Mouse (Mus musculus) common myeloid progenitor, adult 5-6 weeks (primary cell): ENCODE results near the gene Rcc2. TPM values are rescaled to one million over a fixed set of nuclear protein-coding genes. Genes with fewer than 3 reads are reported as not detected.
A peak's percentile ranks its signal among the peaks of the same experiment; 100 is the strongest.

Experiments used
- ATAC-seq: replicated peaks from 2 replicates; pipeline ENCODE4 v1.8.0; 2016; ENCODE audit warnings: low read depth, mild to moderate bottlenecking, moderate TSS enrichment, inconsistent platforms; ENCODE audit not compliant: poor library complexity, severe bottlenecking
- total RNA-seq: library from RNA; stranded (forward); fragments of 200-1000, 187-1606 nt; gene quantifications from 2 replicates; pipeline ENCODE4 v1.2.3, GENCODE M21; 2017

The Rcc2 gene
- 149 and 161 TPM in 2 replicates for total RNA-seq

- no peak for ATAC-seq
Measured at GRCm38 (mm10) chr4:140700269-140701018, at the start of gene Rcc2. Gene Rcc2, plus strand, starts transcription at chr4:140700541.

DNA sequence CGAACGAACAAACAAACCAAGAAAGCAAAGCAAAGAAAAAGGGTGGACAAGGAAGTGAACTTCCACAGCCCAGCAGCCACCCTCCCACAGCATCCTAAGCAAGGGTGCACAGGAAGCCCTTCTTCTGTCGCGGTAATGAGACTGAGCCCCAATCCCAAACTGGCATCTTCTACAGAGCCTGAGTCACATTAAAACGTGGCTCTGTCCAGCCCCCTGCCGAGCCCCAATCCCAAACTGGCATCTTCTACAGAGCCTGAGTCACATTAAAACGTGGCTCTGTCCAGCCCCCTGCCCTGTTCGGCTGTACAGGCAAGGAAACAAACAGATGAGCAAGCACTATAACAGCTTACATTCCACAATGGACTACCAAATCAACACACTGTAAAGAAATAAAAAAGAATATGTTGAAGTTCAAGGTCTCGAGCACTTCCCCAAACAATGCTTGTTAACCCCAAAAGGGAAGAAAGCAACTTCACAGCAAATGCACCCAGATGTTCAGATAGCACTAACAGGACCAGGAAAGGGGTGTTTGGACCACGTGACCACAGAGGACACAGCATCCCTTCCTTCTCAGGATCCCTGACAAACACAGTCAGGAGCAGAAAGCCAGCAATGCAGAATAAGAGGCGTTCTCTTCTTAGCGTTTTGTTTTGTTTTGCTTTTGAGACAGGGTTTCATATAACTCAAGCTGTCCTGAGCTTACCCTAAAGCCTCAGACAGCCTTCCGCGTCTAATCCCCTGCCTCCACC is 46.3 kb upstream of the Rcc2 start:
- peak; percentile 36 for ATAC-seq

- no peak for ATAC-seq
Measured at GRCm38 (mm10) chr4:140654798-140655197, 45.5 kb upstream of the Rcc2 start.

DNA sequence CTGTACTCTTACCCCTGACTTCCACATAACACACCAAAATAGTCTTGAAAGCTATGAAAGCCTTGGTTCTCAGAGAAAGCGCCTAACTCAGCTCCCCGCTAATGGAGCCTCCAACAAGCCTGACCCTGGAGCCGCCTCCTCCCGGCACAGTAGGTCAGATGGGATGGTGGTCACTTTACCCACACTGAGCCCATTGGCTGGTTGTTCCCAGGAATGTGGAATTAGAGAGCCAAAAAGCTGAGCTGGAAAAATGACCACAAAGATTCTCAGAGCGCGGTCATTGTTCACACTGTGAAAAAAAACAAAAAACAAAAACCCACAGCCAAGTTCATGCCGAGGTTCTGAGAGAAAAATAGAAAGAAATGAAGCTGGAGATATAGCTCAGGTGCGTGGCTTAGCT is 43.8 kb upstream of the Rcc2 start:
- ATAC-seq = no peak

DNA sequence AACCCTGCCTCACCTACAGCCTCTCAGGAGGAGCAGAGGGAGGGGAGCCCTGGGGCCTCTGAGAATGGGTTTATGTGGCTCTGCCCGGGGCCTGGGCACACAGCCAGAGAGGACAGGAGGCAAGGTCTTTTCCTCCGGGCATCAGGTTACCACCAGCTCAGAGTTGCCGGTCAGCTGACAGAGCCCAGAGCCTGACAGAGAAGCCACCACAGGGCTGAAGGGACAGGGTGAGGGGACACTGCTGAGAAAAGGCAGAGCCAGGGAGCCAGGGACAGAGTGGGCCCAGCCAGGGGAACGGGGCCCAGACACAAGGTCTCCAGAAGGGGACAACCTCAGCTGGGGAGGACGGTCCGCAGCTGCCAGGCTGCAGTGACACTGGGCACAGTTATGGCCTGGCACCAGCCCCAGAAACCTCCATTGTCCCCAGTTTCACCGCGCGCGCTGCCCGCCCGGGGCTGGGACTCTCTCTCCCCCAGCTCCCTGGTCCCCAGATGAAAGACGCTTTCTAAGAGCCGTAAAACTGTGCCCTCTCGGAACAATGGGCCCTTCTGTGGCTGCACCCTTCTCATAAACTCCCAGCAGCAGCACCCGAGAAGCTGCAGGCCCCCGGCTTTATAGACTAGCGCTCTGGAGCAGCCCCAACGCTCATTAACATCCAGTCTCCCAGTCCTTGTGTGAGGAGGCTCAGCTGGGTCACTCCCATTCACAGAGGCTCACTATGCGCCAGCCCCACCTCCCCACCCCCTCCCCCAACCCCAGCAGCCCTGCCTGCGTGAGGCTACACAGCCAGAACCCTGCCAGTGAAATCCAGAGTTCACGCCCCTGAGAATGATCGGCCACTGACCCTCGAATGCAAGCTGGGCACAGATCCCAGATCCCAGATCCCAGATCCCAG is 42.4 kb upstream of the Rcc2 start:
- no peak for ATAC-seq

DNA sequence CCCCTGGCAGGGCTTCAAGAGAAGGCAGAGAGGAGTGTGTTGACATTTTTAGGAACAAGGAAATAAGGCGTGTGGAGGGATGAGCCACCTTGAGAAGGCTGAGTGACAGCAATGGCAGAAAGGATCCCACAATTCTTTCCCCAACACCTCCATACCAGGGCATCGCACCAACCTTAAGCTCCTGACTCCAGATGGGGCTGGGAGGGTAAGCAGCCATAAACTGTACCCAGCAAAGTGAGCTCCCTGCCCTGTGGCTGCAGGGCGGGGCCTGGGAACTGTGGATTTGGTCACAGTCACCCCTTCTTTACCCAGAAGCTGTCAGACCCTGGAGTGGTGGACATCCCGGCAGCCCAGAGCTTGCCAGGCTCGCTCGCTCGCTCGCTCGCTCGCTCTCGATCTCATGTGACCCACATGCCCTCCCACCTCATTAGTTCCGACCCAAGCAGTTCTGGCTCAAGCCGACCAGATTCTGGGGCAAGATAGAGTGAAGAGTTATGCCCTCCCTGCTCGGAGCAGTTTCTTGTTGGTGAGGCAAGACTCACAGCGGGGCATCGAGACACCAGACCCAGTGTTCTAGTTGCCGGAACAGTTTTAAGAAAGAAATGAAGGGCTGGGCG is 38.8 kb upstream of the Rcc2 start:
- ATAC-seq = peak; percentile 27

DNA sequence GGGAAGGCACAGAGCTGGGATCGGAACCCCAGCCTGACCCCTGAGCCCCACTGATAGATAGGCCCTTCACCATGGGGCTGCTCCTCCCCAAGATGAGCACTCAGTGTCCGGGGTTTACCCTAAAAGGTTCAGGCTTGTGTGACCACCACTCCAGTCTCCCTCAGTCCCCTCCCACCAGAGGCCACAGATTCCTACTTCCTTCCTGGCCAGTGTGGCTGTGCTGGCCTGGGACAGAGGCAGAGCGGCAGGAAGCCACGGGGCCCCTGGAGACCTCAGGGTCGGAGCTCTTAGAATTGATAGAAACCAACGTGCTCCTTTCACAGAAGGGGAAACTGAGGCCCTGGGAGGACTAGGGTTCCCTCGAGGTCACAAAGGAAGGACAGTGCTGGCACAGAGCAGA is 37.9 kb upstream of the Rcc2 start:
- peak; percentile 50 for ATAC-seq

DNA sequence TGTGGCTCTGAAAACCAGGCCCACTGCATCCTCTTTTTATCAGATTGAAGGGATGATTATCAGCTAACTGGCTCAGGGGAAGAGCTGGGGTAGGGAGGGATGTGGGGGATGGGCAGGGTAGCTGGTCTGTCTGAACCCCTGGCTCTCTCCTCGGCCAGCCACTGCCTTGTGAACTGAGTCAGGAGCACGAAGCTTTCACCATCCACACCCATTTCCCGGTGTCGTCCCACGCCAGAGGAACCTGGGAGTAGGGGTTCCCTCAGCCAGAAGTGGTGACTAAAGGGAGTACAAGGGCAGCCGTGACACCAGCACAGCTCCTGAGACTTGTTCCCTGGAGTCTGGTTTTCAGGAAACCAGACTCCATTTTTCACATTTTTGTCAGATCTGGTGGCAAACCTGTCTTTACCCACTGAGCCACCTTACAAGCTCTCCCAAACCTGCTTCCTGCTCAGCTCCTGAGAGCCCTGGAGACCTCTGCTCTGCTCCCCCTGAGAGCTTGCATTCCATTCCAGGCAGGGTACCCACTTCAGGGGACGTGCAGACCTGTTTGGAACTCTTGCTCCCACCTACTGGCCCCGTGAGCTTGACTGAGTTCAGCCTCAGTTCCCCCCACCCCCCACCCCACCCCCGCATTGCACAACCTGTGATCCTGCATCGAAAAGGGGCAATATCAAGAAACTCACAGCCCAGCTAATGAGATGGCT is 37.3 kb upstream of the Rcc2 start:
- ATAC-seq = peak; percentile 7; the same call in 1 of the 2 replicates

DNA sequence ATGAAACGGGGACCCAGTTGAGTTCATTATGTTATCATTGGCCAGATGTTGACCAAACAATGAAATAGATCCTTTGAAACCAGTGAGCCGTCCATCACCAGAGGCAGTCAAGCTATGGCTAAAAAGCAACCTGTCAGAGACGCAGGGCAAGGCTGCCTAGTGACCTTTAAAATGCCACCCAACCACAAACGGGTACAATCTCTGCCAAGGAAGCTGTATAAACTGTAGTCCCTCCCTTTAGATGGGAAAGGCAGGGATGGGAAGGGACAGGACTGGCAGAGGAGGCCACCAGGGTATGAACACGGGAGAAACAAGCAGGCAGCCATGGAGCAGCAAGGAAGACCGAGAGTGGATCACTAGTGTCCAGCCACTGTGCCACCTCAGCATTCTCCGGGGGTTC is 35.3 kb upstream of the Rcc2 start:
- ATAC-seq = no peak

DNA sequence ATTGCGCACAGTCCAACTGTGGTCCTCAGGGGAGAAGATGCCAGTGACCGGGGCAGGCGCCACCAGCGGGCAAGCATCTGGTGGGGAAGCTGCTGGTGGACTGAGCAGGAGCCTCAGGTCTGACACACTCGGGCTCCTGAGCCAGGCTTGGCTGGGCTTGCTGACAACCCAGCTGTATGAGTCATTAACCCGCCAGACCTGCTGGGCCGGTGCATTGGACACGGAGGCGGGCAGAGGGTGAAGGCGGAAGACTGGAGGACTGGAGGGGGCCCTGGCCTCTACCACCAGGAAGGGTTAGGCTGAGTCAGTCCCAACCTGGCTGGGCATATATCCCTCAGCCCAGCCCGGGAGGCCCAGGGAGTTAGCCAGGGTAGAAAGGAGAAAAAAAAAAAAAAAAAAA is 34.6 kb upstream of the Rcc2 start, which contains the start of gene Arhgef10l:
Arhgef10l (minus strand) TSS at position 253 of the 400 bp plus-strand sequence.
- no peak for ATAC-seq

DNA sequence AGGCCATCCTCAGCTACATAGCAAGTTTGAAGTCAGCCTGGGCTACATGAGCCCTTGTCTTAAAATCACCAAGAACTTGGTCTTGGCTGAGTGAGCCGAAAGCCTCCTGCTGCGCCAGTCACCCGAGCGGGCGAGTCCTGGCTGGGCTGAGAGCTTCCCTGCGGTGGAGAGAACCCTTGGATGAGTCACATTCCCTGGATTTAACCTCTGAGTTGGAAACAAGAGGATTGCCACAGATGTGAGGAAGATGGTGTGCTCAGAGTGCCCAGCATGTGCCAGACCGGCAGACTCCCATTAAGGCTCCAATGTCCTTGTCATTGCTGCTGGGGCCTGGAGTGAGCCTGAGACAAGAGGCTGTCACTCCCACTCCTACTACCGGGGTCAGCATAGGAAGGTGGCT is 32.5 kb upstream of the Rcc2 start:
- ATAC-seq = no peak

DNA sequence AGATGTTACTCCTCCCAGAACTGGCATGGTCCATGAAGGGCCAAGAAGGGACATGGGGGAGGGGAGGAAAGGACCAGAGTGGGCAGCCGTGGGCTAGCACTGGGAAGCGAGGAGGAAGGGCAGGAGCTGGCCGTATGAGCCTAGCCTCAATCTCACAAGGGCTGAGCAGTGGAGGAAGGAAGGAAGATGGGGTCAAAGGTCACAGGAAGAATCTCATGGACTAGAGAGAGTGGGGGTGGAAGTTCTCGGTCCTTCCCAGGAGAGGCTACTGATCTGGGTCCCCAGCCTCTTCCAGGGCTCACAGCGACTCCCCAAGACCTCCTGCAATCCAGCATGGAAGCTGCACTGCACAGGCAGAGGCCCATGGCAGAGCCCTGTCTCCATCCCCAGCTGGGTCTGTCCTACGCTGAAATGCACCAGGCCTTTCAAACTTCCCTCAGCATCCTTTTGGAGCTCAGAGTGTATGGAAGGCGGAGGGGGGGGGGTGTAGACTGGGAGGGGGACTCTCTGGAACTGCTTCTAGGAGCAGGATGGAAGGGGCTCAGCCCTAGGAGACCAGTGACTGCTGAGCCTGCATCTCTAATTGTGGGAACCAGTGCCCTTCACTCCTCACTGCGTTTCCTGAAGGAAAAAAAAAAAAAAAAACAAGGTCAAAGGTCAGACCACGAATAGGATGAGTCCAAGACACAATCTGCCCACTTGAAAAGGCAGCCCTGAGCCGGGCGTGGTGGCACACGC is 26.6 kb upstream of the Rcc2 start:
- no peak for ATAC-seq

DNA sequence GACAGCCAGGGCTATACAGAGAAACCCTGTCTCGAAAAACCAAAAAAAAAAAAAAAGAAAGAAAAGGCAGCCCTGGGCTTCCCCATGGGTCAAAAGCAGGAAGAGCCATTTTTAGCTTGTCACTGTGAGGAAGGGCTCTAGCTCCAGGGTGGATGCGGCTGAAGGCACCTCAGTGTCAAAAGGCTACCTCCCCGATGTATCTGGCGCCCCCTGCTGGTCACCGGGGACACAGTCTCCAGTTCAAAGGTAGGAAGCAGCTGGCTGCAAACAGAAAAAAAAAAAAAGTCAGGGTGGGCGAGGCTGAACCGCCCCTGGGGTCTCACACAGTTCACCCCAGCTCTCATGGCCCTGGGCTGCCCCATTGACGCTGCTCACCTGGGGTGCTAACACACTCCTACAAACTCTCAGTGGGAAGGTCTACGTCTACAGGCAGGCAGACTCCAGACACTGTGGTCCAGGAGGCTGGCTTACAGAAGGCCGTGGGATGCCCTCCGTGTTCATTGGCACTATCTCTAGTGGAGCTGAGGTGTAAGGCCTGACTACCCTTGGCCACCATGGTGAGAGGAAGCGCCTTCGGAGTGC is 25.9 kb upstream of the Rcc2 start:
- ATAC-seq = peak; percentile 92

- no peak for ATAC-seq
Measured at GRCm38 (mm10) chr4:140679038-140679437, 21.3 kb upstream of the Rcc2 start.

GRCm38 (mm10) chr4:140679723-140680380 is 20.5 kb upstream of the Rcc2 start:
- peak; percentile 72 for ATAC-seq

- 0 out of 2 replicates have a peak, but pooled peaks have one; percentile 3 for ATAC-seq
Measured at GRCm38 (mm10) chr4:140680731-140681397, 19.5 kb upstream of the Rcc2 start.

DNA sequence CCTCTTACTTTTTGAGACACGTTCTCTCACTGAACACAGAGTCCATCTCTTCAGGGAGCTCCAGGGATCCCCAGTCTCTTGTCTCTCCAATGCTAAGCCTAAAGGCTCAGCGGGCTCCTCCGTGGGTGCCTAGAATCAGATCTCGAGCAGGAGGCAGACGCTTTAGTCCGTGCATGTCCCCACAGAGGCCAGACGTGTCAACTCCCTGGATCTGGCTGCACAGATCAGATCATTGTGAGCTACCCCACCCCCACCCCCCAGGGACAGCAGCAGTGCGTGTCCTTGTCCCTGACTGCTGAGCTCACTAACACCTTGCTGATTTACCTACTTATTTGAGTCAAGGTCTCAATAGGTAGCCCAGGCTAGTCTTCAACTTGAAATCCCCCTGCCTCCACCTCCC is 16.7 kb upstream of the Rcc2 start:
- ATAC-seq = no peak
